Mouse (Mus musculus): ENCODE measurements around the gene Mbd3l2. TPM values are rescaled to one million over a fixed set of nuclear protein-coding genes. Genes with fewer than 3 reads are reported as not detected.
"Not testable (repeated sequence)": the region's sequence is repeated elsewhere in the genome, so short reads cannot be mapped to it uniquely, and the experiment has no call there.

The Mbd3l2 gene
- total RNA-seq (2014; rRNA removed; ENCODE audit: low replicate concordance): not detected in 2 replicates
- not detected in 2 replicates for polyA plus RNA-seq (2015; fragmentation: Nextera tagmentation; extraction: Ambion mirVana)

GRCm38 (mm10) chr9:18430354-18430753 lies at the start of gene Mbd3l2:
Gene Mbd3l2, plus strand, starts transcription at chr9:18430654.
- DNase-seq (ENCODE audit: low spot score) (no peak), ATAC-seq (ENCODE audit: insufficient read depth, low read depth) (no peak)
- Histone ChIP-seq H3K4me3 (ENCODE audit: low read depth, low read length) (no peak within 1 kb of the TSS), H3K4me2 (ENCODE audit: low read depth, low read length) (no peak within 1 kb of the TSS), H3K27me3 (ENCODE audit: control insufficient read depth, insufficient read depth, low read length) (no peaks in the 10 kb centered on the region), H3K36me3 (replicated peaks; ENCODE audit: control insufficient read depth, insufficient read depth, low read length) (no peaks in the 10 kb centered on the region), H3K9me3 (replicated peaks; ENCODE audit: control insufficient read depth, low read length) (no peaks in the 10 kb centered on the region), H3K9ac (replicated peaks; ENCODE audit: low read depth, low read length) (no peak within 1 kb of the TSS), H3K4me1 (ENCODE audit: control insufficient read depth, insufficient read depth) (no peaks in the 10 kb centered on the region), H3K27ac (ENCODE audit: low read depth) (no peak within 1 kb of the TSS)
- TF ChIP-seq EP300 (IDR thresholded peaks at IDR 0.05; ENCODE audit: low read depth): no peak
- no peak for TF ChIP-seq CTCF (IDR thresholded peaks at IDR 0.05; ENCODE audit: low read depth)

- Histone ChIP-seq H3K27me3 (ENCODE audit: control insufficient read depth, insufficient read depth, low read length) (no peaks in the 10 kb centered on the region), H3K4me1 (ENCODE audit: control insufficient read depth, insufficient read depth) (no peaks in the 10 kb centered on the region), H3K9me3 (replicated peaks; ENCODE audit: control insufficient read depth, low read length) (no peaks in the 10 kb centered on the region), H3K36me3 (replicated peaks; ENCODE audit: control insufficient read depth, insufficient read depth, low read length) (no peaks in the 10 kb centered on the region), H3K27ac (ENCODE audit: low read depth) (peak overlapping the region; percentile 57), H3K4me3 (ENCODE audit: low read depth, low read length) (peak overlapping the region; percentile 24), H3K4me2 (ENCODE audit: low read depth, low read length) (peak overlapping the region; percentile 37), H3K9ac (replicated peaks; ENCODE audit: low read depth, low read length) (peak overlapping the region; percentile 42; the same call in 1 of the 2 replicates)
- WGBS: 16% methylated on average over 6 of the region's 6 CpGs
- TF ChIP-seq EP300 (IDR thresholded peaks at IDR 0.05; ENCODE audit: low read depth): no peak
- TF ChIP-seq CTCF (IDR thresholded peaks at IDR 0.05; ENCODE audit: low read depth): no peak
- DNase-seq (ENCODE audit: low spot score): no peak
- no peak for ATAC-seq (ENCODE audit: insufficient read depth, low read depth)
Observed at GRCm38 (mm10) chr9:18385782-18386181, 44.7 kb upstream of the Mbd3l2 start.

- no peaks in the 10 kb centered on the region for H3K36me3 ChIP-seq (replicated peaks; ENCODE audit: control insufficient read depth, insufficient read depth, low read length)
- WGBS: 71% methylated on average over 1 of the region's 1 CpGs
- H3K4me1 ChIP-seq (ENCODE audit: control insufficient read depth, insufficient read depth): no peaks in the 10 kb centered on the region
- no peak overlapping the region for H3K4me3 ChIP-seq (ENCODE audit: low read depth, low read length)
- TF ChIP-seq CTCF (IDR thresholded peaks at IDR 0.05; ENCODE audit: low read depth) (no peak), EP300 (IDR thresholded peaks at IDR 0.05; ENCODE audit: low read depth) (no peak)
- H3K27me3 ChIP-seq (ENCODE audit: control insufficient read depth, insufficient read depth, low read length): no peaks in the 10 kb centered on the region
- H3K4me2 ChIP-seq (ENCODE audit: low read depth, low read length): no peak overlapping the region
- H3K27ac ChIP-seq (ENCODE audit: low read depth): no peak overlapping the region
- DNase-seq (ENCODE audit: low spot score): no peak
- ATAC-seq (ENCODE audit: insufficient read depth, low read depth): no peak
- H3K9me3 ChIP-seq (replicated peaks; ENCODE audit: control insufficient read depth, low read length): no peaks in the 10 kb centered on the region
- H3K9ac ChIP-seq (replicated peaks; ENCODE audit: low read depth, low read length): no peak overlapping the region
Observed at GRCm38 (mm10) chr9:18399629-18400028, 30.8 kb upstream of the Mbd3l2 start.

GRCm38 (mm10) chr9:18402895-18403294 lies 27.6 kb upstream of the Mbd3l2 start, which contains the start of gene Naalad2:
Gene Naalad2, minus strand, starts transcription at chr9:18402995.
- DNase-seq (ENCODE audit: low spot score); H3K9ac ChIP-seq (replicated peaks; ENCODE audit: low read depth, low read length); H3K36me3 ChIP-seq (replicated peaks; ENCODE audit: control insufficient read depth, insufficient read depth, low read length); H3K27ac ChIP-seq (ENCODE audit: low read depth); H3K4me2 ChIP-seq (ENCODE audit: low read depth, low read length); H3K9me3 ChIP-seq (replicated peaks; ENCODE audit: control insufficient read depth, low read length); H3K4me3 ChIP-seq (ENCODE audit: low read depth, low read length); H3K4me1 ChIP-seq (ENCODE audit: control insufficient read depth, insufficient read depth); H3K27me3 ChIP-seq (ENCODE audit: control insufficient read depth, insufficient read depth, low read length); ATAC-seq (ENCODE audit: insufficient read depth, low read depth): not testable (repeated sequence)
- WGBS: 63% methylated on average over 2 of the region's 2 CpGs

- DNase-seq (ENCODE audit: low spot score): no peak
- no peak for TF ChIP-seq EP300 (IDR thresholded peaks at IDR 0.05; ENCODE audit: low read depth)
- no peak for TF ChIP-seq CTCF (IDR thresholded peaks at IDR 0.05; ENCODE audit: low read depth)
- no peak within 1 kb of the TSS for H3K4me2 ChIP-seq (ENCODE audit: low read depth, low read length)
Observed at GRCm38 (mm10) chr9:18404118-18404517, 26.3 kb upstream of the Mbd3l2 start, which contains the start of gene Ubtfl1. Gene Ubtfl1, plus strand, starts transcription at chr9:18404418.

GRCm38 (mm10) chr9:18412371-18412770 lies 18.1 kb upstream of the Mbd3l2 start:
- not testable (repeated sequence) for H3K27me3 ChIP-seq (ENCODE audit: control insufficient read depth, insufficient read depth, low read length); H3K9ac ChIP-seq (replicated peaks; ENCODE audit: low read depth, low read length); H3K4me3 ChIP-seq (ENCODE audit: low read depth, low read length); H3K4me1 ChIP-seq (ENCODE audit: control insufficient read depth, insufficient read depth); ATAC-seq (ENCODE audit: insufficient read depth, low read depth); DNase-seq (ENCODE audit: low spot score); H3K4me2 ChIP-seq (ENCODE audit: low read depth, low read length); H3K36me3 ChIP-seq (replicated peaks; ENCODE audit: control insufficient read depth, insufficient read depth, low read length); H3K9me3 ChIP-seq (replicated peaks; ENCODE audit: control insufficient read depth, low read length); H3K27ac ChIP-seq (ENCODE audit: low read depth)
- WGBS: 64% methylated on average over 4 of the region's 4 CpGs

More at GRCm38 (mm10) chr9:18404118-18404517, 26.3 kb upstream of the Mbd3l2 start, which contains the start of gene Ubtfl1:
- H3K9me3 ChIP-seq (replicated peaks; ENCODE audit: control insufficient read depth, low read length): no peaks in the 10 kb centered on the region
- ATAC-seq (ENCODE audit: insufficient read depth, low read depth): no peak
- no peaks in the 10 kb centered on the region for H3K27me3 ChIP-seq (ENCODE audit: control insufficient read depth, insufficient read depth, low read length)
- 61% methylated on average over 1 of the region's 1 CpGs for WGBS
- H3K9ac ChIP-seq (replicated peaks; ENCODE audit: low read depth, low read length): no peak within 1 kb of the TSS
- no peak within 1 kb of the TSS for H3K4me3 ChIP-seq (ENCODE audit: low read depth, low read length)
- no peak within 1 kb of the TSS for H3K27ac ChIP-seq (ENCODE audit: low read depth)
- H3K36me3 ChIP-seq (replicated peaks; ENCODE audit: control insufficient read depth, insufficient read depth, low read length): no peaks in the 10 kb centered on the region
- H3K4me1 ChIP-seq (ENCODE audit: control insufficient read depth, insufficient read depth): no peaks in the 10 kb centered on the region
